Mouse (Mus musculus): ENCODE data around the gene Kcnab1. TPM values are rescaled to one million over a fixed set of nuclear protein-coding genes. Genes with fewer than 3 reads are reported as not detected.
A peak's percentile ranks its signal among the peaks of the same experiment; 100 is the strongest.

Kcnab1 gene
- polyA plus RNA-seq, 1 experiment from 2014 or later = 0.63 TPM

DNA sequence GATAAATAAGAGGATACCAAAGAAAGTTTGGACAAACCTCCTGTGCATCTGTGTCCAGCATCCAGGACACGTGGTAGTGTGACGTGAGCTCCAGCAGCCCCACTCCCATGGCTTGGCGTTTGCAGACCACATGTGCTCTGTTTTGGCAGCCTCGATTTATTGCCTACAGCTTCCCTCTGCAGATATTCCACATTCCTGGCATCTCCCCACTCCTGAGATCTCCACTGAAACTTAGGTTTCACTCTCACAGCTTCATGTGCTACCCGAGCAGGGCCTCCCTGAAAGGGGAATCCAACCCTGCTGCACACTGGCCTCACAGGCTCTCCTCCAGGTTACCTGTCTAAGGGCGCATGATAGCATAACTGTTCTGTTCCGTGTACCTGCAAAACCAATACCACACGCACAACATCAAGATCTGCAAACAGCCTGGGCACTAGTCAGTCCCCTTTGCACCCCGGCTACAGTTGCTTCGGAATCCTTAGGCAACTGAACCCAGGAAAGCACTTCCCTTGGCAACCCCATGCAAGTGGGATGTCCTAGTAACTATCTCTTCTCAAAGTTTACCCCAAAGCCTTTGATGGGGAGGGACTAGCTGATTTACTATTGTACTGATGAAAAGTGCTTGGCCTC lies 228.8 kb downstream of the Kcnab1 start:
- H3K36me3 ChIP-seq (ENCODE audit: insufficient read depth, low read length) = no peaks in the 10 kb centered on the region
- no peak for ATAC-seq
- 77% methylated on average over 10 of the region's 10 CpGs for WGBS
- H3K4me2 ChIP-seq (replicated peaks; ENCODE audit: low read depth, low read length) = no peak overlapping the region
- H3K27me3 ChIP-seq (replicated peaks; ENCODE audit: insufficient read depth, low read length) = no peaks in the 10 kb centered on the region
- H3K9ac ChIP-seq (replicated peaks; ENCODE audit: low read depth) = no peak overlapping the region
- TF ChIP-seq CTCF (IDR thresholded peaks at IDR 0.05) (no peak), EP300 (IDR thresholded peaks at IDR 0.05) (no peak)
- H3K4me1 ChIP-seq (ENCODE audit: insufficient read depth, low read depth, low read length) = no peaks in the 10 kb centered on the region
- H3K27ac ChIP-seq (ENCODE audit: low read length) = no peak overlapping the region
- DNase-seq (ENCODE audit: low spot score) = no peak
- H3K9me3 ChIP-seq (ENCODE audit: low read length) = no peaks in the 10 kb centered on the region
- H3K4me3 ChIP-seq (ENCODE audit: low read depth, low read length) = no peak overlapping the region

GRCm38 (mm10) chr3:65340173-65340951 lies 231.2 kb downstream of the Kcnab1 start:
- Histone ChIP-seq H3K4me3 (ENCODE audit: low read depth, low read length) (no peak overlapping the region), H3K4me1 (ENCODE audit: insufficient read depth, low read depth, low read length) (no peaks in the 10 kb centered on the region), H3K9me3 (ENCODE audit: low read length) (no peaks in the 10 kb centered on the region), H3K36me3 (ENCODE audit: insufficient read depth, low read length) (no peaks in the 10 kb centered on the region), H3K27me3 (replicated peaks; ENCODE audit: insufficient read depth, low read length) (no peaks in the 10 kb centered on the region), H3K27ac (ENCODE audit: low read length) (no peak overlapping the region), H3K4me2 (replicated peaks; ENCODE audit: low read depth, low read length) (no peak overlapping the region), H3K9ac (replicated peaks; ENCODE audit: low read depth) (no peak overlapping the region)
- ATAC-seq (no peak), DNase-seq (ENCODE audit: low spot score) (no peak)
- TF ChIP-seq EP300 (IDR thresholded peaks at IDR 0.05) (no peak), CTCF (IDR thresholded peaks at IDR 0.05) (no peak)
- 74% methylated on average over 5 of the region's 5 CpGs for WGBS

DNA sequence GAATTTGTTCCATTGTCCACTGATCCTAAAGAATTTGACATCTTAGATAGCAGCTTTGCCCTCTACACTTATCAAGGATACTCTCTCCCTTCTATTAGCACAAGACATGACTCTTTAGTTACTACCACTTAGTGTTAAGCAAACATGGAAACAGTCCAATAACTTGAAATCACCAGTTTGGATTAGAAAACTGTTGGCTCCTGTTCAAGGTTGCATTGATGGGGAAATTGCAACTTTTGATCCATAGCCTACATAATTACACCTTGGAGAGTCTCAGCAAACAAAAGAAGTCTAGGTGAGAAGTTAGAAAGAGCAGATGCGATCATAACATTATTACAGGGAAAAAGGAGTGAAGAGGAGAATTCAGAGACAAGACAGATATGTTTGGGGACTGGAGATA lies 237.0 kb downstream of the Kcnab1 start:
- TF ChIP-seq CTCF (IDR thresholded peaks at IDR 0.05) (no peak), EP300 (IDR thresholded peaks at IDR 0.05) (no peak)
- Histone ChIP-seq H3K27ac (ENCODE audit: low read length) (no peak overlapping the region), H3K9me3 (ENCODE audit: low read length) (no peaks in the 10 kb centered on the region), H3K9ac (replicated peaks; ENCODE audit: low read depth) (no peak overlapping the region), H3K4me1 (ENCODE audit: insufficient read depth, low read depth, low read length) (no peaks in the 10 kb centered on the region), H3K4me3 (ENCODE audit: low read depth, low read length) (no peak overlapping the region), H3K27me3 (replicated peaks; ENCODE audit: insufficient read depth, low read length) (no peaks in the 10 kb centered on the region), H3K4me2 (replicated peaks; ENCODE audit: low read depth, low read length) (no peak overlapping the region), H3K36me3 (ENCODE audit: insufficient read depth, low read length) (no peaks in the 10 kb centered on the region)
- DNase-seq (ENCODE audit: low spot score) (no peak), ATAC-seq (no peak)
- 55% methylated on average over 1 of the region's 1 CpGs for whole genome bisulfite sequencing

GRCm38 (mm10) chr3:65352278-65353127 lies 243.3 kb downstream of the Kcnab1 start:
- no peak overlapping the region for H3K27ac ChIP-seq (ENCODE audit: low read length)
- H3K4me3 ChIP-seq (ENCODE audit: low read depth, low read length) = no peak overlapping the region
- WGBS = 37% methylated on average over 4 of the region's 4 CpGs
- no peaks in the 10 kb centered on the region for H3K9me3 ChIP-seq (ENCODE audit: low read length)
- ATAC-seq (peak; percentile 53), DNase-seq (ENCODE audit: low spot score) (peak; percentile 69)
- no peaks in the 10 kb centered on the region for H3K27me3 ChIP-seq (replicated peaks; ENCODE audit: insufficient read depth, low read length)
- no peaks in the 10 kb centered on the region for H3K36me3 ChIP-seq (ENCODE audit: insufficient read depth, low read length)
- no peak overlapping the region for H3K4me2 ChIP-seq (replicated peaks; ENCODE audit: low read depth, low read length)
- no peak overlapping the region for H3K9ac ChIP-seq (replicated peaks; ENCODE audit: low read depth)
- no peaks in the 10 kb centered on the region for H3K4me1 ChIP-seq (ENCODE audit: insufficient read depth, low read depth, low read length)
- TF ChIP-seq CTCF (IDR thresholded peaks at IDR 0.05) = peak; percentile 57
- TF ChIP-seq EP300 (IDR thresholded peaks at IDR 0.05) = no peak; the same call in 1 of the 2 replicates

GRCm38 (mm10) chr3:65353263-65354037 lies 244.3 kb downstream of the Kcnab1 start:
- Histone ChIP-seq H3K4me1 (ENCODE audit: insufficient read depth, low read depth, low read length) (no peaks in the 10 kb centered on the region), H3K4me3 (ENCODE audit: low read depth, low read length) (no peak overlapping the region), H3K36me3 (ENCODE audit: insufficient read depth, low read length) (no peaks in the 10 kb centered on the region), H3K27me3 (replicated peaks; ENCODE audit: insufficient read depth, low read length) (no peaks in the 10 kb centered on the region), H3K27ac (ENCODE audit: low read length) (no peak overlapping the region), H3K9me3 (ENCODE audit: low read length) (no peaks in the 10 kb centered on the region), H3K4me2 (replicated peaks; ENCODE audit: low read depth, low read length) (no peak overlapping the region), H3K9ac (replicated peaks; ENCODE audit: low read depth) (no peak overlapping the region)
- DNase-seq (ENCODE audit: low spot score) = no peak
- 73% methylated on average over 10 of the region's 10 CpGs for WGBS
- peak; percentile 72 for TF ChIP-seq EP300 (IDR thresholded peaks at IDR 0.05)
- TF ChIP-seq CTCF (IDR thresholded peaks at IDR 0.05) = no peak
- ATAC-seq = 0 out of 2 replicates have a peak, but pooled peaks have one; percentile 21
